Mouse (Mus musculus) limb, embryonic 13.5 days (tissue): ENCODE measurements at regions not wholly inside any gene's neighbourhood (a gene's known extent, or its start where the extent isn't known, plus 50 kb on each side); places are given as distances from the start of the nearest gene placed in this dataset.

ENCODE experiments used
- ATAC-seq: fragments of 200-750 bp; cut with Nextera tagmentation; 2 replicates; pipeline ENCODE4 v1.8.0; 2017; ENCODE audit warnings: low read depth, moderate number of reproducible peaks, moderate TSS enrichment; ENCODE audit not compliant: low FRiP score
- H3K27ac ChIP-seq: fragments of 300-500 bp; sonication (generic); 2 replicates; pipeline ENCODE4 v1.5.1; 2015; ENCODE audit warnings: inconsistent platforms, mild to moderate bottlenecking, moderate library complexity
- H3K27me3 ChIP-seq: fragments of 300-500 bp; sonication (generic); 2 replicates; pipeline ENCODE4 v1.6.1; 2015; ENCODE audit warnings: mild to moderate bottlenecking, inconsistent platforms
- H3K36me3 ChIP-seq: fragments of 300-500 bp; sonication (generic); 2 replicates; pipeline ENCODE4 v1.6.1; 2015; ENCODE audit warnings: inconsistent platforms, mild to moderate bottlenecking, moderate library complexity
- H3K4me1 ChIP-seq: fragments of 300-500 bp; sonication (generic); 2 replicates; pipeline ENCODE4 v1.6.1; 2015; ENCODE audit warnings: inconsistent platforms
- H3K4me2 ChIP-seq: fragments of 300-500 bp; sonication (generic); replicated peaks from 2 replicates; pipeline ENCODE4 v1.6.1; 2015; ENCODE audit warnings: inconsistent platforms, mild to moderate bottlenecking, moderate library complexity
- H3K4me3 ChIP-seq: fragments of 300-500 bp; sonication (generic); 2 replicates; pipeline ENCODE4 v1.5.1; 2015; ENCODE audit warnings: moderate library complexity, mild to moderate bottlenecking, inconsistent platforms
- H3K9ac ChIP-seq: fragments of 300-500 bp; sonication (generic); 2 replicates; pipeline ENCODE4 v1.6.1; 2015; ENCODE audit warnings: mild to moderate bottlenecking, inconsistent platforms
- H3K9me3 ChIP-seq: fragments of 300-500 bp; sonication (generic); 2 replicates; pipeline ENCODE4 v1.6.1; 2016; ENCODE audit warnings: inconsistent platforms
- WGBS: fragments of 180-500 bp; shearing (Covaris S2); methylation state at CpG from one replicate; pipeline ENCODE4 v1.1.7; 2015; 5-methylcytosine and 5-hydroxymethylcytosine counted together

- no peak overlapping the region for H3K4me2 ChIP-seq
- no peak for ATAC-seq
- no peaks in the 10 kb centered on the region for H3K36me3 ChIP-seq
- no peak overlapping the region for H3K27ac ChIP-seq
- no peak overlapping the region for H3K4me3 ChIP-seq
- peaks cover 8% of the 10 kb centered on the region; the same call in 1 of the 2 replicates for H3K27me3 ChIP-seq
- no peaks in the 10 kb centered on the region for H3K9me3 ChIP-seq
- H3K4me1 ChIP-seq: peaks cover 50% of the 10 kb centered on the region
- WGBS: 67% methylated on average over 9 of the region's 9 CpGs
- no peak overlapping the region for H3K9ac ChIP-seq
Observed at GRCm38 (mm10) chr17:45884021-45884722, 148.0 kb downstream of the Vegfa start.

DNA sequence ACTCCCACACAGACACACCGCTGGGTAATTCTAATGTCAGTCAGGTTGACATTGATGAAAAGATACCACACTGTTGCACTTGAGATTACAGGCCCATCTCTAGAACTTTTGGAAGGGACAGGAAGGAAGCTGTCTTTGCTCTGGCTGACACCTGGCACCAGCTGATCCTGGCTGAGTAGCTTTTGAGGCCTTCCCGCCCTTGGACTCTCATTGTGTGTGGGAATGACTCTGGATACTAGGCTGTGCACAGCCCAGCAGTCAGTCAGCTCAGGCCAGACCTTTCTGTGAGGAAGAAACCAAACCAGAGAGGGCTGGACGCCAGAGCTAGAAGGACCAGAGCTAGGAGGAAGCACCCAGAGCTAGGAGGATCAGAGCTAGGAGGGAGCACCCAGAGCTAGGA, 149.0 kb upstream of the 1600014C23Rik start:
- Histone ChIP-seq H3K4me1 (peaks cover 36% of the 10 kb centered on the region), H3K27me3 (peaks cover 8% of the 10 kb centered on the region; the same call in 1 of the 2 replicates), H3K36me3 (no peaks in the 10 kb centered on the region), H3K27ac (no peak overlapping the region), H3K9ac (no peak overlapping the region), H3K9me3 (no peaks in the 10 kb centered on the region), H3K4me3 (no peak overlapping the region), H3K4me2 (no peak overlapping the region)
- no peak for ATAC-seq
- 76% methylated on average over 3 of the region's 3 CpGs for WGBS

- Histone ChIP-seq H3K9ac (no peak overlapping the region), H3K4me2 (no peak overlapping the region), H3K4me1 (peaks cover 32% of the 10 kb centered on the region), H3K27ac (no peak overlapping the region), H3K9me3 (no peaks in the 10 kb centered on the region), H3K36me3 (no peaks in the 10 kb centered on the region), H3K4me3 (no peak overlapping the region), H3K27me3 (peaks cover 10% of the 10 kb centered on the region; the same call in 1 of the 2 replicates)
- ATAC-seq: no peak
- WGBS: 89% methylated on average over 9 of the region's 9 CpGs
Observed at GRCm38 (mm10) chr17:45881284-45881683, 147.6 kb upstream of the 1600014C23Rik start.

DNA sequence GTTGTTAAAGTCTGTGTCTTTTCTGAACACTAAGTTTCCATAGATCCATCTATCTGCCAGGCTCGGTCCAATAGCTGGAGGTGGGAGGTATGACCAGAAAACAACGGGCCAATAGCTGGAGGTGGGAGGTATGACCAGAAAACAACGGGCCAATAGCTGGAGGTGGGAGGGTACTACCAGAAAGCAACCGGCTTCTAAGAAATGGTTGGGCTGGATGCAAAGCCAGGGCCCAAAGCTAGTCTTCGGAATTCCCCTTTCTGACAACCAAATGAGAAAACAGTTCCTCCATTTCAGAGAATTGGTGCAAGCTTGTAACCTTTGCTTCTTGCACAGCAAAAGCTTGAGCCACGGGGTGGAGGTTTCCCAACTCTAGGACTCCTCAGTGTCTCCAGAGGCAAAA, 147.1 kb upstream of the 1600014C23Rik start:
- WGBS: 86% methylated on average over 6 of the region's 6 CpGs
- no peak for ATAC-seq

DNA sequence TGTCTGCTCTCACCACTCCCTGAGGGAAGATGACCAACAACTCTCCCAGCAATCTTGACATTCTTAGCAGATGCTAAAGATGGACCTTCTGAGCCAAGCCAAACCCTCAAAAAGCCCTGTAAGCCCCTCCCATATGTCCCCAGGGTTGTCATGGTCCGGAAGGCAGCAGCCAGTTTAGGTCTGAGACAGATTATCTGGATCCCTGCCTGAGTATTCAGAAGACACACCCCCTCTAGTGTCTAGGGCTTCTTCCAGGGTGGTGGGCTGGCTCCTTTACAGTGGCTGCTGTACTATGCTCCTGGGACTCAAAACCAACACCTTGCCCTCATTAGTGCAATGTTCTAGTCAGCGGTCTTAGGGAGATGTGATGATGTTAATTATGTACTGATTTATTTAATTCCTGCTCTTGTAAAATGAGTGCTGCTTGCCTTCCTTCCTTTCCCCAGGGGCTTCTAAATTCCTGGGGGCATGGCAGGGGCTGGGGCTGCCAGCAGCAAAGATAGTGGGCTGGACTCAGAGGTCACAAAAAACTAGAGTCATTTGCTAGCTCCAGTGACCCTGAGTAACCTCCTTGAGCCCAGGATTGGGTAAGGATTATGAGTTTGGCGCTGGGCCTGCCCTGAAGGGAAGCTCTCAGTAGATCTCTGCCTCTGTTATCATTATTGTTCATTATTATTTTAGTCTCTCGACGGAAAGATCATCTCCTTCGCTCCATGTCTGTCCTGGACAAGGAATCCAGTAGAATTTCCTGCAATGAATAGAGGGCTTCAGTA, 146.0 kb upstream of the 1600014C23Rik start:
- WGBS: 52% methylated on average over 6 of the region's 6 CpGs
- Histone ChIP-seq H3K27me3 (peaks cover 15% of the 10 kb centered on the region; the same call in 1 of the 2 replicates), H3K9me3 (no peaks in the 10 kb centered on the region), H3K36me3 (no peaks in the 10 kb centered on the region), H3K4me2 (no peak overlapping the region), H3K4me3 (no peak overlapping the region), H3K27ac (no peak overlapping the region), H3K4me1 (peaks cover 22% of the 10 kb centered on the region), H3K9ac (no peak overlapping the region)
- ATAC-seq: no peak

More for the DNA sequence above, 147.1 kb upstream of the 1600014C23Rik start:
- Histone ChIP-seq H3K36me3 (no peaks in the 10 kb centered on the region), H3K9ac (no peak overlapping the region), H3K9me3 (no peaks in the 10 kb centered on the region), H3K27ac (no peak overlapping the region), H3K27me3 (peaks cover 13% of the 10 kb centered on the region; the same call in 1 of the 2 replicates), H3K4me3 (no peak overlapping the region), H3K4me2 (no peak overlapping the region), H3K4me1 (peaks cover 27% of the 10 kb centered on the region)

- no peak overlapping the region for H3K9ac ChIP-seq
- no peak for ATAC-seq
- H3K36me3 ChIP-seq: no peaks in the 10 kb centered on the region
- H3K27me3 ChIP-seq: peaks cover 22% of the 10 kb centered on the region
- H3K27ac ChIP-seq: no peak overlapping the region
- no peak overlapping the region for H3K4me3 ChIP-seq
- no peak overlapping the region for H3K4me2 ChIP-seq
- WGBS: 88% methylated on average over 6 of the region's 6 CpGs
- H3K9me3 ChIP-seq: no peaks in the 10 kb centered on the region
- peaks cover 35% of the 10 kb centered on the region for H3K4me1 ChIP-seq
Observed at GRCm38 (mm10) chr17:45878394-45878793, 144.8 kb upstream of the 1600014C23Rik start.

GRCm38 (mm10) chr17:45875325-45875724, 141.7 kb upstream of the 1600014C23Rik start:
- no peak overlapping the region for H3K4me3 ChIP-seq
- 78% methylated on average over 8 of the region's 8 CpGs for WGBS
- no peaks in the 10 kb centered on the region for H3K36me3 ChIP-seq
- H3K4me2 ChIP-seq: no peak overlapping the region
- H3K27ac ChIP-seq: no peak overlapping the region
- ATAC-seq: no peak
- H3K9me3 ChIP-seq: no peaks in the 10 kb centered on the region
- no peak overlapping the region for H3K9ac ChIP-seq
- peaks cover 56% of the 10 kb centered on the region for H3K4me1 ChIP-seq
- peaks cover 40% of the 10 kb centered on the region for H3K27me3 ChIP-seq

DNA sequence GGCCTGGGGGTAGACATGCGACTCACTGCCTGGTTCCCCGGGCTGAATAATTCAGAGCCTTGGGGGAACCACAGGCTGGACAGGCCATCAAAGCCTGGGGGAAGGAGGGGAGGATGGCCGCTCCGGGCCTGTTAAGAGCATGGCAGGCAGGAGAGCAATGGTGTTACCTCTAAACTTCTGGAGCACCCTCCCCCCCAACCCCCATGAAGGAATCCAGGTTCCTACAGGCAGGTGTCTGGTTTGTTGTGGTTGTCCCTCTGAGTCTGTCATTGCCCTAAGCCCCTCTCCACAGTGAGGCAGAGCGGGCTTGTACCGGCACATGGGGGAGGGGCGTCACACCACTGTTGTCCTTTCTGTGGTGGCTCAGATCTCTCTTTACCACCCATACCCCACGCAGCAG, 140.4 kb upstream of the 1600014C23Rik start:
- Histone ChIP-seq H3K36me3 (no peaks in the 10 kb centered on the region), H3K4me1 (peaks cover 51% of the 10 kb centered on the region), H3K27ac (no peak overlapping the region), H3K4me3 (no peak overlapping the region), H3K4me2 (peak overlapping the region; percentile 51), H3K9ac (no peak overlapping the region), H3K9me3 (no peaks in the 10 kb centered on the region), H3K27me3 (peaks cover 40% of the 10 kb centered on the region)
- 12% methylated on average over 8 of the region's 8 CpGs for WGBS
- ATAC-seq: no peak

DNA sequence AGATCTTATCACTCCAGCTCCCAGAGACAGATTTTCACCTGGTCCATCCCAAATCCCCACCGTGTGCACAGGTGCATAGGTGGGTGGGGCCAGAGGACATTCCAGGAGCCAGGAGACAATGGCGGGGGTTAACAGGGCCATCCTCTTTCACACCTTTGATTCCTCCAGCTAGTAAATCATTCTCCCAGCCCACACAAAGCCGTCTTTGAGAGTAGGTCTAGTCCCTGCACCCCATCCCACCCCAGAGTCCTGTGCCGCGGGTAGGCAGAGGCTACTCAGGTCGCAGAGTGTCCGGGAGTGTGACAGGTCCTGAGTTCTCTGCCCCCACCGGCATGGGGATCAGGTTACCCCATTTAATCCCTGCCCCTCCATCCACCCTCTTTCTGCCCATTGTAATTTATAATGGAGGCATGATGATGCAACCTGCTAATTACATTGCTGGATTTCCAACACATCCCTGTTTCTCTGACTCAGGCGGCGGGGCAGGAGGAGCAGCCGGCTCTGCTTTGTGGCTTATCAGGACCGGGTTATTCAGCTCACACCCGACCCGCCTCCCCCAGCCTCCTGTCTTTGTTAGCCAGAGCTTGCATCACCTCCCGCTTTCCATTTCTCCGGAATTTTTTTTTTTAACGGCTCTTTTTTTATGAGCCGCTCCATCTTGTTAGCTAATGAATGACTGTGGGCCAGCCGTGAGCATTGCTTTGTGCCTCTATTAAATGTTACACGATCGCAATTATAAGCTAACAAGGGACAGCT, 139.7 kb upstream of the 1600014C23Rik start:
- Histone ChIP-seq H3K27me3 (peaks cover 40% of the 10 kb centered on the region), H3K9ac (0 out of 2 replicates have a peak overlapping the region, but pooled peaks have one; percentile 32), H3K9me3 (no peaks in the 10 kb centered on the region), H3K36me3 (no peaks in the 10 kb centered on the region), H3K4me3 (no peak overlapping the region), H3K4me1 (peaks cover 51% of the 10 kb centered on the region), H3K4me2 (peak overlapping the region; percentile 51), H3K27ac (no peak overlapping the region)
- 4% methylated on average over 21 of the region's 21 CpGs for WGBS
- ATAC-seq: no peak

DNA sequence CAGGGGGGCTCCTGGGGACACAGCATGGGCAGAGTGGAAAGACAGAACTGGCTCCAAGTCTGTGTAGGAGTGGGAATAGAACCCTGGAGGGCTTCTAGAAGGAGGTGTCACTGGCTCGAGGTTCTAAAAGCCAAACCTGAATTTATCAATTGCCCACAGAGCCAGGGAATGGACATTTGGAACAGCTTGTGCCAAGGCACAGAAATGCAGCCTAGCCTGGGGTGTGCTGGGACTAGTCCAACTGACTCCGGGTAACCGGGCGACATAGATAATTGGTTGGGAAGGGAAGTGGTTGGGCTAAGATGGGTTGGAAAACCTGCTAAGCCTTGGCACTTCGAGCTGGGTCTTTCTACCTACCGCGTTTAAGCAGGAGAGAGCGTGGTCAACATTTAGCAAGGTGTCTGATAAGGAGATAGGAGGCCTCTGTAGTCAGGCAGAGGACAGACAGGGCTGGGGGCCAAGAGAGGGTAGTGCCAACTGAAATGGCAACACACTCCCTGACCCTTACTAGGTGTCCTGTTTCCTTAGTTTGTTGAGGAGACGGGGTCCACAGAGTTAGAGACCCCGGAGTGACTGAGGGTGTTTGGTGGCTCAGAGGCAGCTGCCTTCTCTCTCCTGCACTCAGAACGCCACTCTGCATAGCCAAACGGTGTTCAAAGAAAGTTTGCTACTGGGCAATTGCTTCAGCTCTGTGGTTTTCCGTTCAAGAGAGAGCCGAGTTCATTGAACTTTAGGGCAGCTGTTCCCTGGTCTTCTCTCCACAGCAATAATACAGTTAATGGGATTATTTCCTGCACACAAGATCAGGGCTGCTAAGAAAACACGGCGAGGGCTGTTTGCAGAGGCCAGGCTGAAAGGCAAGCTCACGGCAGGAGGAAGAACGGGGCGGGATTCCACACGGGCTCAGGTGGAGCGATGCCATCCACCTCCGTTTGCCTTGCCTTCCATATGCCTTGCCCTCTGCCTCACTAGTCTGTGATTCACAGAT, 138.3 kb upstream of the 1600014C23Rik start:
- H3K4me1 ChIP-seq: peaks cover 54% of the 10 kb centered on the region
- no peak for ATAC-seq
- peaks cover 40% of the 10 kb centered on the region for H3K27me3 ChIP-seq
- H3K27ac ChIP-seq: no peak overlapping the region
- no peak overlapping the region for H3K4me3 ChIP-seq
- no peaks in the 10 kb centered on the region for H3K9me3 ChIP-seq
- H3K36me3 ChIP-seq: no peaks in the 10 kb centered on the region
- peak overlapping the region; percentile 28 for H3K4me2 ChIP-seq
- no peak overlapping the region for H3K9ac ChIP-seq
- WGBS: 34% methylated on average over 22 of the region's 22 CpGs

- ATAC-seq: no peak
- H3K4me1 ChIP-seq: peaks cover 58% of the 10 kb centered on the region
- no peak overlapping the region for H3K4me2 ChIP-seq
- peaks cover 36% of the 10 kb centered on the region for H3K27me3 ChIP-seq
- H3K27ac ChIP-seq: no peak overlapping the region
- H3K9ac ChIP-seq: no peak overlapping the region
- 78% methylated on average over 9 of the region's 9 CpGs for WGBS
- no peak overlapping the region for H3K4me3 ChIP-seq
- H3K36me3 ChIP-seq: no peaks in the 10 kb centered on the region
- H3K9me3 ChIP-seq: no peaks in the 10 kb centered on the region
Observed at GRCm38 (mm10) chr17:45871067-45871466, 137.4 kb upstream of the 1600014C23Rik start.
